Comparison of ENCODE assay signal across 17 mouse cellular contexts in genomic region chr6:145835359-145835758, GRCm38 (mm10). TPM values are rescaled to one million over a fixed set of nuclear protein-coding genes. Genes with fewer than 3 reads are reported as not detected.
DNase-seq lines count a peak whose midpoint lies in the region; TF ChIP-seq lines count a peak whose summit lies in the region.
"Had no signal": no experiment of that assay in that cellular context is flagged by ENCODE, and none has a peak within 500 bp of the region (broad histone marks: within the 10 kb centered on the region; RNA-seq: fewer than 3 reads in every experiment).

No protein-coding gene starts in this region.

- peak; percentile 36 for DNase-seq in thymus, postnatal 14 days
- DNase-seq in thymus, postnatal 10 days (ENCODE audit: low spot score in 2 of 2): no peak
- peak; percentile 26 for DNase-seq in MEL (ENCODE audit: low read depth, low spot score)
- no peak for DNase-seq in limb, embryonic 10.5 days (ENCODE audit: low spot score)
- DNase-seq in testis, postnatal 14 days (ENCODE audit: low spot score): no peak
- DNase-seq in kidney, adult 9 months: no peak
- DNase-seq: cerebellum, adult 8-10 months; gastrocnemius, postnatal 10 days; heart, adult 2 months; liver, embryonic 13.5 days had no signal

- TF ChIP-seq CTCF in MEL (IDR thresholded peaks at IDR 0.05 in 2 of 3, conservative IDR thresholded peaks at IDR 0.05 in 1 of 3; ENCODE audit: control insufficient read depth in 1 of 3, insufficient read depth in 1 of 3, low read depth in 2 of 3, low read length in 3 of 3, poor library complexity in 1 of 3, severe bottlenecking in 1 of 3): no peak

- TF ChIP-seq POLR2A in MEL (IDR thresholded peaks at IDR 0.05; ENCODE audit: control insufficient read depth in 1 of 2, insufficient read depth in 1 of 2, low read depth in 1 of 2, low read length in 2 of 2, poor library complexity in 1 of 2): no peak

- no peak overlapping the region for H3K4me3 ChIP-seq in MEL (ENCODE audit: control insufficient read depth in 1 of 2, insufficient read depth in 1 of 2, low read depth in 2 of 2, low read length in 2 of 2)
- peak overlapping the region; percentile 53 for H3K4me3 ChIP-seq in megakaryocyte, embryonic 14.5 days (replicated peaks)
- H3K4me3 ChIP-seq in limb, embryonic 10.5 days: no peak overlapping the region
- H3K4me3 ChIP-seq: forebrain, embryonic 10.5 days; heart, adult 2 months; heart, embryonic 15.5 days; hindbrain, embryonic 10.5 days; intestine, embryonic 15.5 days; left cerebral cortex, adult 2 months; liver, embryonic 13.5 days; neural tube, embryonic 12.5 days had no signal

- H3K4me1 ChIP-seq in MEL (ENCODE audit: control insufficient read depth in 1 of 2, insufficient read depth in 2 of 2, low read length in 2 of 2): peaks cover 2 to 6% of the 10 kb centered on the region in 2 experiments; a peak in 2 of 4 replicates
- H3K4me1 ChIP-seq in megakaryocyte, embryonic 14.5 days: peaks cover 20% of the 10 kb centered on the region
- no peaks in the 10 kb centered on the region for H3K4me1 ChIP-seq in limb, embryonic 10.5 days
- H3K4me1 ChIP-seq: intestine, embryonic 15.5 days; liver, embryonic 13.5 days; neural tube, embryonic 12.5 days had no signal

- H3K36me3 ChIP-seq in MEL (ENCODE audit: control insufficient read depth in 1 of 2, insufficient read depth in 2 of 2, low read length in 2 of 2): peaks cover 0 to 2% of the 10 kb centered on the region in 2 experiments; a peak in 2 of 4 replicates
- H3K36me3 ChIP-seq in megakaryocyte, embryonic 14.5 days (replicated peaks; ENCODE audit: low read length): no peaks in the 10 kb centered on the region
- no peaks in the 10 kb centered on the region for H3K36me3 ChIP-seq in limb, embryonic 10.5 days
- H3K36me3 ChIP-seq: forebrain, embryonic 10.5 days; heart, embryonic 15.5 days; hindbrain, embryonic 10.5 days; intestine, embryonic 15.5 days; liver, embryonic 13.5 days; neural tube, embryonic 12.5 days had no signal

- TF ChIP-seq RAD21 in MEL (IDR thresholded peaks at IDR 0.05; ENCODE audit: low read depth, low read length): no peak

- H3K9me3 ChIP-seq in MEL (replicated peaks; ENCODE audit: insufficient read depth, low read length): no peaks in the 10 kb centered on the region
- H3K9me3 ChIP-seq in megakaryocyte, embryonic 14.5 days: no peaks in the 10 kb centered on the region
- H3K9me3 ChIP-seq in limb, embryonic 10.5 days (replicated peaks): no peaks in the 10 kb centered on the region
- H3K9me3 ChIP-seq: forebrain, embryonic 10.5 days; heart, embryonic 15.5 days; hindbrain, embryonic 10.5 days; intestine, embryonic 15.5 days; liver, embryonic 13.5 days; neural tube, embryonic 12.5 days had no signal

- H3K79me2 ChIP-seq in MEL (ENCODE audit: control insufficient read depth, insufficient read depth, low read length, poor library complexity): no peaks in the 10 kb centered on the region

- H3K27ac ChIP-seq in MEL (ENCODE audit: control insufficient read depth, low read depth, low read length): no peak overlapping the region
- H3K27ac ChIP-seq in limb, embryonic 10.5 days: no peak overlapping the region
- H3K27ac ChIP-seq: forebrain, embryonic 10.5 days; heart, adult 2 months; heart, embryonic 15.5 days; hindbrain, embryonic 10.5 days; intestine, embryonic 15.5 days; left cerebral cortex, adult 2 months; liver, embryonic 13.5 days; neural tube, embryonic 12.5 days had no signal

- no peak for TF ChIP-seq EP300 in MEL (IDR thresholded peaks at IDR 0.05; ENCODE audit: low read depth in 1 of 2, low read length in 2 of 2)

- no peak overlapping the region for H3K9ac ChIP-seq in MEL (ENCODE audit: control insufficient read depth, low read depth, low read length, poor library complexity, severe bottlenecking)
- H3K9ac ChIP-seq: heart, embryonic 15.5 days; intestine, embryonic 15.5 days; liver, embryonic 13.5 days; neural tube, embryonic 12.5 days had no signal

- 51% methylated on average over 6 of the region's 6 CpGs for WGBS in limb, embryonic 10.5 days

- H3K27me3 ChIP-seq in MEL (ENCODE audit: control insufficient read depth in 1 of 2, insufficient read depth in 2 of 2, low read length in 2 of 2): no peaks in the 10 kb centered on the region
- H3K27me3 ChIP-seq in megakaryocyte, embryonic 14.5 days (replicated peaks): peaks cover 12% of the 10 kb centered on the region
- H3K27me3 ChIP-seq in limb, embryonic 10.5 days (ENCODE audit: low read depth, poor library complexity, severe bottlenecking): peaks cover 6% of the 10 kb centered on the region; the same call in 1 of the 2 replicates
- H3K27me3 ChIP-seq: heart, embryonic 15.5 days; intestine, embryonic 15.5 days; neural tube, embryonic 12.5 days had no signal

TF ChIP-seq in MEL, 35 proteins besides CTCF, POLR2A, EP300 and RAD21:
- TF ChIP-seq TCF12 (IDR thresholded peaks at IDR 0.05; ENCODE audit: low read depth, low read length) (no peak), JUND (IDR thresholded peaks at IDR 0.05; ENCODE audit: low read depth, low read length) (no peak), ZC3H11A (IDR thresholded peaks at IDR 0.05; ENCODE audit: low read depth, low read length) (no peak), MAX (IDR thresholded peaks at IDR 0.05; ENCODE audit: low read length) (no peak), GATA1 (IDR thresholded peaks at IDR 0.05; ENCODE audit: low read depth, low read length) (no peak), ZMIZ1 (IDR thresholded peaks at IDR 0.05; ENCODE audit: low read depth, low read length) (no peak), POLR2AphosphoS5 (IDR thresholded peaks at IDR 0.05; ENCODE audit: borderline replicate concordance, low read depth, low read length) (no peak), TBP (IDR thresholded peaks at IDR 0.05; ENCODE audit: low read depth, low read length) (no peak), HCFC1 (IDR thresholded peaks at IDR 0.05; ENCODE audit: low read depth, low read length) (no peak)

RNA-seq across cellular contexts. Expression of gene Bhlhe41, which starts 30.0 kb away (rescaled TPM):
- total RNA-seq in MEL (2012; rRNA removed): not detected in 2 replicates
- not detected for polyA plus RNA-seq in MEL (2012; ENCODE audit: insufficient read depth in 1 of 2, insufficient read length in 2 of 2, low read depth in 1 of 2, low replicate concordance in 2 of 2, missing spikeins in 1 of 2)
- polyA plus RNA-seq in megakaryocyte, embryonic 14.5 days (2012; ENCODE audit: insufficient read depth, low replicate concordance): 4.1 and 8.5 TPM in 2 replicates
- polyA plus RNA-seq in limb, embryonic 10.5 days (2016; fragmentation: Nextera tagmentation; extraction: Ambion mirVana): 0.23 and 0.26 TPM in 2 replicates

Comparison
In these comparisons a context has a peak if more than half of its experiments do, and no peak if none do; other contexts are left out.
1. DNase-seq: peak in thymus, postnatal 14 days (single experiment) and MEL (single experiment); none in thymus, postnatal 10 days (0 of 2), limb, embryonic 10.5 days (single experiment), testis, postnatal 14 days (single experiment) and kidney, adult 9 months (single experiment).